ENCODE assay signal across 15 mouse cellular contexts in the genomic region with DNA sequence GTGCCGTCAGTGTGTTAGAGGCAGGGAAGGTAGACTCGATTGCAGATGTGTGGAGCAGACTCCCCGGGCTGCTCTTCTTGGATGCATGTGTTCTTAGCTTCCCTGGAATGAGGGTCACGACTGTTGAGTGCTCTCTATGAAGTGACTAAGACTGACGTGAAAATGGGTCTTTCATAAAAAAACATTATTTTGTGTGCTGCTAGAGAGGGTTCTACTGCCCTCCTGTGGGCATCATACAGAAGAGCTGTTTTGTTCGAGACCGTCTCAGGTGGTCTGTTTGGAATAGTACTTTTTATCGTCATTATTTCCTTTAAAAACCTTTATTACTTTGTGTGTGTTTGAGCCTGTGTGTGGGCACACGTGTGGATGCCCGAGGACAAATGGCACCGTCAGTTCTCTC. TPM values are rescaled to one million over a fixed set of nuclear protein-coding genes. Genes with fewer than 3 reads are reported as not detected.
DNase-seq lines count a peak whose midpoint lies in the region; ATAC-seq and TF ChIP-seq lines count a peak whose summit lies in the region.
"Had no signal": no experiment of that assay in that cellular context is flagged by ENCODE, and none has a peak within 500 bp of the region (broad histone marks: within the 10 kb centered on the region; RNA-seq: fewer than 3 reads in every experiment).

No protein-coding gene starts in this region.

- no peaks in the 10 kb centered on the region for H3K9me3 ChIP-seq in forebrain, postnatal 0 days (ENCODE audit: low read length)
- no peaks in the 10 kb centered on the region for H3K9me3 ChIP-seq in forebrain, embryonic 12.5 days
- no peaks in the 10 kb centered on the region for H3K9me3 ChIP-seq in liver, embryonic 14.5 days (ENCODE audit: control insufficient read depth, low read length)
- no peaks in the 10 kb centered on the region for H3K9me3 ChIP-seq in liver, embryonic 11.5 days (ENCODE audit: control insufficient read depth, low read length)
- H3K9me3 ChIP-seq: heart, embryonic 15.5 days; hindbrain, embryonic 10.5 days; neural tube, embryonic 13.5 days had no signal

- TF ChIP-seq EP300 in liver, embryonic 14.5 days (IDR thresholded peaks at IDR 0.05; ENCODE audit: low read depth): no peak

- in situ Hi-C loops in Patski (cut with MboI; ENCODE audit: low pct_unique_long_range_greater_than_20kb): loop anchor here (25.0 kb wide), 1 partner anchor 751 kb away; the partner anchor contains the start of gene Sfswap

- H3K4me1 ChIP-seq in forebrain, postnatal 0 days (ENCODE audit: insufficient read depth): no peaks in the 10 kb centered on the region
- no peaks in the 10 kb centered on the region for H3K4me1 ChIP-seq in forebrain, embryonic 12.5 days
- peaks cover 0 to 6% of the 10 kb centered on the region in 2 experiments; a peak in 3 of 4 replicates for H3K4me1 ChIP-seq in liver, embryonic 14.5 days (replicated peaks; ENCODE audit: control insufficient read depth in 2 of 2, insufficient read depth in 2 of 2, low read length in 1 of 2)
- no peaks in the 10 kb centered on the region; the same call in 1 of the 2 replicates for H3K4me1 ChIP-seq in liver, embryonic 11.5 days (replicated peaks; ENCODE audit: control insufficient read depth, insufficient read depth, low read length)
- H3K4me1 ChIP-seq in cerebellum, adult 2 months (ENCODE audit: control insufficient read depth, insufficient read depth, low read length): no peaks in the 10 kb centered on the region
- H3K4me1 ChIP-seq: heart, embryonic 15.5 days; hindbrain, embryonic 10.5 days; neural tube, embryonic 13.5 days had no signal

- H3K27me3 ChIP-seq in forebrain, postnatal 0 days (ENCODE audit: insufficient read depth, low read length): no peaks in the 10 kb centered on the region
- H3K27me3 ChIP-seq in forebrain, embryonic 12.5 days: no peaks in the 10 kb centered on the region
- H3K27me3 ChIP-seq in liver, embryonic 14.5 days (ENCODE audit: control insufficient read depth, insufficient read depth, low read length): no peaks in the 10 kb centered on the region
- no peaks in the 10 kb centered on the region for H3K27me3 ChIP-seq in liver, embryonic 11.5 days (replicated peaks; ENCODE audit: control insufficient read depth, insufficient read depth, low read length)
- no peaks in the 10 kb centered on the region for H3K27me3 ChIP-seq in Patski
- H3K27me3 ChIP-seq in cerebellum, adult 2 months (ENCODE audit: control insufficient read depth, insufficient read depth, low read length): no peaks in the 10 kb centered on the region
- H3K27me3 ChIP-seq: heart, embryonic 15.5 days; neural tube, embryonic 13.5 days had no signal

- no peak for ATAC-seq in forebrain, postnatal 0 days
- no peak for ATAC-seq in forebrain, embryonic 12.5 days (ENCODE audit: low FRiP score)
- ATAC-seq in liver, embryonic 14.5 days (ENCODE audit: insufficient read depth): no peak
- ATAC-seq in liver, embryonic 11.5 days (replicated peaks; ENCODE audit: low FRiP score): no peak
- ATAC-seq in Patski: no peak
- ATAC-seq: intestine, embryonic 16.5 days had no signal

- POLR2A ChIA-PET in Patski (lab: Charles Lee): no interaction called here

- no peak overlapping the region for H3K4me2 ChIP-seq in forebrain, postnatal 0 days (ENCODE audit: low read depth)
- H3K4me2 ChIP-seq in forebrain, embryonic 12.5 days: no peak overlapping the region
- no peak overlapping the region for H3K4me2 ChIP-seq in liver, embryonic 14.5 days (ENCODE audit: low read depth)
- H3K4me2 ChIP-seq in liver, embryonic 11.5 days: no peak overlapping the region
- H3K4me2 ChIP-seq: heart, embryonic 15.5 days; neural tube, embryonic 13.5 days had no signal

- no peak for TF ChIP-seq POLR2A in cerebellum, adult 2 months (IDR thresholded peaks at IDR 0.05; ENCODE audit: borderline replicate concordance, insufficient read depth, low read length)

- H3K9ac ChIP-seq in forebrain, postnatal 0 days: no peak overlapping the region
- H3K9ac ChIP-seq in forebrain, embryonic 12.5 days: no peak overlapping the region
- H3K9ac ChIP-seq in liver, embryonic 14.5 days (replicated peaks): no peak overlapping the region
- H3K9ac ChIP-seq in liver, embryonic 11.5 days (ENCODE audit: low read depth, low read length): no peak overlapping the region
- H3K9ac ChIP-seq: heart, embryonic 15.5 days; neural tube, embryonic 13.5 days had no signal

- peak; percentile 61 for TF ChIP-seq CTCF in forebrain, postnatal 0 days (IDR thresholded peaks at IDR 0.05; ENCODE audit: low read depth)
- TF ChIP-seq CTCF in liver, embryonic 14.5 days (IDR thresholded peaks at IDR 0.05; ENCODE audit: low read depth): peak; percentile 39
- peak; percentile 49 for TF ChIP-seq CTCF in Patski (IDR thresholded peaks at IDR 0.05)
- no peak for TF ChIP-seq CTCF in cerebellum, adult 2 months (IDR thresholded peaks at IDR 0.05; ENCODE audit: borderline replicate concordance, insufficient read depth, low read depth, low read length)

- DNase-seq in forebrain, postnatal 0 days: peak; percentile 46
- no peak for DNase-seq in liver, embryonic 14.5 days (ENCODE audit: low read depth in 3 of 3, low spot score in 3 of 3)
- no peak for DNase-seq in liver, embryonic 11.5 days (ENCODE audit: low spot score)
- peak; percentile 46 for DNase-seq in 416B (ENCODE audit: low read depth)
- no peak for DNase-seq in Patski (ENCODE audit: low read depth, low spot score)
- DNase-seq in kidney, postnatal 4 days: no peak
- DNase-seq in cerebellum, adult 2 months: no peak
- DNase-seq: cerebellum, adult 18-20 months; kidney, postnatal 36 days; thymus, adult 2 months had no signal

- CTCF ChIA-PET in Patski (lab: Charles Lee): interaction anchor here (1.6 to 1.9 kb wide), 2 partner anchors 11 to 18 kb away, joined by 3 to 8 read pairs; no protein-coding TSS in a partner anchor

- 67% methylated on average over 11 of the region's 11 CpGs for WGBS in forebrain, postnatal 0 days
- 84% methylated on average over 11 of the region's 11 CpGs for WGBS in forebrain, embryonic 12.5 days
- WGBS in liver, embryonic 14.5 days (ENCODE audit: insufficient replicate concordance): 72% methylated on average over 11 of the region's 11 CpGs
- 78% methylated on average over 11 of the region's 11 CpGs for WGBS in liver, embryonic 11.5 days
- WGBS in cerebellum, adult 2 months: 74% methylated on average over 11 of the region's 11 CpGs

- H3K27ac ChIP-seq in forebrain, postnatal 0 days (ENCODE audit: low read depth, low read length): no peak overlapping the region
- H3K27ac ChIP-seq in forebrain, embryonic 12.5 days: no peak overlapping the region
- no peak overlapping the region for H3K27ac ChIP-seq in liver, embryonic 14.5 days
- no peak overlapping the region for H3K27ac ChIP-seq in liver, embryonic 11.5 days (ENCODE audit: low read depth, low read length)
- H3K27ac ChIP-seq in cerebellum, adult 2 months (ENCODE audit: insufficient read depth, low read length): no peak overlapping the region
- H3K27ac ChIP-seq: heart, embryonic 15.5 days; hindbrain, embryonic 10.5 days; neural tube, embryonic 13.5 days had no signal

- peaks cover 26% of the 10 kb centered on the region for H3K36me3 ChIP-seq in forebrain, postnatal 0 days (ENCODE audit: insufficient read depth)
- peaks cover 47% of the 10 kb centered on the region for H3K36me3 ChIP-seq in forebrain, embryonic 12.5 days (replicated peaks)
- H3K36me3 ChIP-seq in liver, embryonic 14.5 days (replicated peaks; ENCODE audit: control insufficient read depth, insufficient read depth, low read depth): peaks cover 10% of the 10 kb centered on the region; the same call in 1 of the 2 replicates
- peaks cover 29% of the 10 kb centered on the region for H3K36me3 ChIP-seq in liver, embryonic 11.5 days (ENCODE audit: control insufficient read depth, insufficient read depth, low read length)

- no peak overlapping the region for H3K4me3 ChIP-seq in forebrain, postnatal 0 days (ENCODE audit: low read depth, low read length)
- no peak overlapping the region for H3K4me3 ChIP-seq in forebrain, embryonic 12.5 days (replicated peaks)
- H3K4me3 ChIP-seq in liver, embryonic 14.5 days (ENCODE audit: insufficient read depth in 1 of 2, low read depth in 2 of 2, low read length in 2 of 2): no peak overlapping the region
- no peak overlapping the region for H3K4me3 ChIP-seq in liver, embryonic 11.5 days (ENCODE audit: low read depth, low read length)
- no peak overlapping the region for H3K4me3 ChIP-seq in cerebellum, adult 2 months (replicated peaks; ENCODE audit: insufficient read depth, low read depth, low read length)
- H3K4me3 ChIP-seq: heart, embryonic 15.5 days; hindbrain, embryonic 10.5 days; neural tube, embryonic 13.5 days had no signal

RNA-seq across cellular contexts. Expression of gene Tyw1, which starts 8.0 kb away (rescaled TPM):
- 18.0 and 19.8 TPM in 2 replicates for total RNA-seq in forebrain, postnatal 0 days (2014; rRNA removed)
- polyA plus RNA-seq in forebrain, postnatal 0 days (2015; fragmentation: Nextera tagmentation; extraction: Ambion mirVana): 17.8 and 18.5 TPM in 2 replicates
- polyA plus RNA-seq in forebrain, embryonic 12.5 days (2016; fragmentation: Nextera tagmentation; extraction: Ambion mirVana): 28.1 and 29.8 TPM in 2 replicates
- polyA plus RNA-seq in liver, embryonic 14.5 days (2012; rRNA removed): 5.1 and 6.8 TPM in 2 replicates
- 12.1 and 13.5 TPM in 2 replicates for polyA plus RNA-seq in liver, embryonic 14.5 days (2014; fragmentation: Nextera tagmentation; extraction: Ambion mirVana)
- polyA plus RNA-seq in liver, embryonic 11.5 days (2014; fragmentation: Nextera tagmentation; extraction: Ambion mirVana): 28.5 and 32.2 TPM in 2 replicates
- 34.0 TPM for polyA plus RNA-seq in Patski (2021)
- polyA plus RNA-seq in cerebellum, adult 2 months (2012; rRNA removed): 17.8 and 17.9 TPM in 2 replicates

RNA-seq across cellular contexts. Expression of gene Sbds, which starts 8.1 kb away (rescaled TPM):
- total RNA-seq in forebrain, postnatal 0 days (2014; rRNA removed): 27.2 and 27.8 TPM in 2 replicates
- polyA plus RNA-seq in forebrain, postnatal 0 days (2015; fragmentation: Nextera tagmentation; extraction: Ambion mirVana): 43.7 and 45.2 TPM in 2 replicates
- 74.9 and 76.2 TPM in 2 replicates for polyA plus RNA-seq in forebrain, embryonic 12.5 days (2016; fragmentation: Nextera tagmentation; extraction: Ambion mirVana)
- 17.9 and 35.8 TPM in 2 replicates for polyA plus RNA-seq in liver, embryonic 14.5 days (2012; rRNA removed)
- 38.1 and 40.1 TPM in 2 replicates for polyA plus RNA-seq in liver, embryonic 14.5 days (2014; fragmentation: Nextera tagmentation; extraction: Ambion mirVana)
- polyA plus RNA-seq in liver, embryonic 11.5 days (2014; fragmentation: Nextera tagmentation; extraction: Ambion mirVana): 80.5 and 83.7 TPM in 2 replicates
- 93.7 TPM for polyA plus RNA-seq in Patski (2021)
- 92.5 and 95.5 TPM in 2 replicates for polyA plus RNA-seq in cerebellum, adult 2 months (2012; rRNA removed)

RNA-seq across cellular contexts. Expression of gene Tmem248, which starts 46.6 kb away (rescaled TPM):
- total RNA-seq in forebrain, postnatal 0 days (2014; rRNA removed): 29.8 and 45.8 TPM in 2 replicates
- 20.6 and 29.1 TPM in 2 replicates for polyA plus RNA-seq in forebrain, postnatal 0 days (2015; fragmentation: Nextera tagmentation; extraction: Ambion mirVana)
- polyA plus RNA-seq in forebrain, embryonic 12.5 days (2016; fragmentation: Nextera tagmentation; extraction: Ambion mirVana): 29.2 and 30.1 TPM in 2 replicates
- 12.5 and 14.1 TPM in 2 replicates for polyA plus RNA-seq in liver, embryonic 14.5 days (2012; rRNA removed)
- 25.4 and 26.6 TPM in 2 replicates for polyA plus RNA-seq in liver, embryonic 14.5 days (2014; fragmentation: Nextera tagmentation; extraction: Ambion mirVana)
- polyA plus RNA-seq in liver, embryonic 11.5 days (2014; fragmentation: Nextera tagmentation; extraction: Ambion mirVana): 43.3 and 49.0 TPM in 2 replicates
- polyA plus RNA-seq in Patski (2021): 62.9 TPM
- 35.5 and 38.1 TPM in 2 replicates for polyA plus RNA-seq in cerebellum, adult 2 months (2012; rRNA removed)

Comparison
In these comparisons a context has a peak if more than half of its experiments do, and no peak if none do; other contexts are left out.
1. DNase-seq: peak in forebrain, postnatal 0 days (single experiment) and 416B (single experiment); none in liver, embryonic 14.5 days (0 of 3), liver, embryonic 11.5 days (single experiment), Patski (single experiment), kidney, postnatal 4 days (0 of 2) and cerebellum, adult 2 months (0 of 2).